Mouse (Mus musculus): ENCODE results near the gene F7. TPM values are rescaled to one million over a fixed set of nuclear protein-coding genes. Genes with fewer than 3 reads are reported as not detected.

F7 gene
- total RNA-seq (2023) = not detected

GRCm38 (mm10) chr8:13025487-13026224 is at the start of gene F7:
TSS of gene F7 (plus strand) at chr8:13026034.

GRCm38 (mm10) chr8:13037015-13037414 is 11.2 kb downstream of the F7 start, which contains the start of gene F10:
TSS of gene F10 (plus strand) at chr8:13037308.

GRCm38 (mm10) chr8:13060441-13061150 is 34.8 kb downstream of the F7 start, which contains the start of gene Proz:
TSS of gene Proz (plus strand) at chr8:13060914.

Other genes starting within 250 kb of the F7 start
- gene Mcf2l, start 152.2 kb upstream of the F7 start, total RNA-seq (2023) = 0.82 TPM
- gene F10, start 11.3 kb downstream of the F7 start, total RNA-seq (2023) = not detected
- not detected for gene Proz, start 34.9 kb downstream of the F7 start, total RNA-seq (2023)
- 39.7 TPM for gene Pcid2, start 79.4 kb downstream of the F7 start, total RNA-seq (2023)
- 32.2 TPM for gene Cul4a, start 79.6 kb downstream of the F7 start, total RNA-seq (2023)
- gene Lamp1, start 133.1 kb downstream of the F7 start, total RNA-seq (2023) = 96.8 TPM
- gene Grtp1, start 174.6 kb downstream of the F7 start, total RNA-seq (2023) = not detected
- gene Adprhl1, start 228.1 kb downstream of the F7 start, total RNA-seq (2023) = not detected